Mouse (Mus musculus): ENCODE data around the gene Lsamp. TPM values are rescaled to one million over a fixed set of nuclear protein-coding genes. Genes with fewer than 3 reads are reported as not detected.

Lsamp gene
- polyA plus RNA-seq, 1 experiment, result not detected

GRCm38 (mm10) chr16:41124361-41124760, 1140.2 kb downstream of the Lsamp start:
- TF ChIP-seq EP300 (IDR thresholded peaks at IDR 0.05; ENCODE audit: insufficient read depth, low read depth, low read length), result no peak
- no peak for TF ChIP-seq POLR2A (IDR thresholded peaks at IDR 0.05; ENCODE audit: insufficient read depth, low read length)
- TF ChIP-seq CTCF (IDR thresholded peaks at IDR 0.05; ENCODE audit: low read depth, low read length), result no peak
- no peaks in the 10 kb centered on the region for H3K4me1 ChIP-seq (ENCODE audit: control insufficient read depth, insufficient read depth, low read length)
- no peaks in the 10 kb centered on the region for H3K36me3 ChIP-seq (ENCODE audit: control insufficient read depth, insufficient read depth, low read length, poor library complexity, severe bottlenecking)
- H3K4me3 ChIP-seq (ENCODE audit: low read depth, low read length), result no peak overlapping the region
- no peak overlapping the region for H3K27ac ChIP-seq (ENCODE audit: insufficient read depth, low read length)
- H3K9ac ChIP-seq (ENCODE audit: low read depth, poor library complexity, severe bottlenecking), result no peak overlapping the region
- H3K27me3 ChIP-seq (ENCODE audit: control insufficient read depth, insufficient read depth, low read length, poor library complexity, severe bottlenecking), result no peaks in the 10 kb centered on the region
- H3K9me3 ChIP-seq (replicated peaks; ENCODE audit: control insufficient read depth, insufficient read depth, low read length, poor library complexity, severe bottlenecking), result no peaks in the 10 kb centered on the region

GRCm38 (mm10) chr16:41125051-41125450, 1140.9 kb downstream of the Lsamp start:
- Histone ChIP-seq H3K4me1 (ENCODE audit: control insufficient read depth, insufficient read depth, low read length) (no peaks in the 10 kb centered on the region), H3K9ac (ENCODE audit: low read depth, poor library complexity, severe bottlenecking) (no peak overlapping the region), H3K36me3 (ENCODE audit: control insufficient read depth, insufficient read depth, low read length, poor library complexity, severe bottlenecking) (no peaks in the 10 kb centered on the region), H3K4me3 (ENCODE audit: low read depth, low read length) (no peak overlapping the region), H3K9me3 (replicated peaks; ENCODE audit: control insufficient read depth, insufficient read depth, low read length, poor library complexity, severe bottlenecking) (no peaks in the 10 kb centered on the region), H3K27ac (ENCODE audit: insufficient read depth, low read length) (no peak overlapping the region), H3K27me3 (ENCODE audit: control insufficient read depth, insufficient read depth, low read length, poor library complexity, severe bottlenecking) (no peaks in the 10 kb centered on the region)
- TF ChIP-seq EP300 (IDR thresholded peaks at IDR 0.05; ENCODE audit: insufficient read depth, low read depth, low read length), result no peak

GRCm38 (mm10) chr16:41131053-41131452, 1146.9 kb downstream of the Lsamp start:
- Histone ChIP-seq H3K4me1 (ENCODE audit: control insufficient read depth, insufficient read depth, low read length) (no peaks in the 10 kb centered on the region), H3K9ac (ENCODE audit: low read depth, poor library complexity, severe bottlenecking) (no peak overlapping the region), H3K4me3 (ENCODE audit: low read depth, low read length) (no peak overlapping the region), H3K36me3 (ENCODE audit: control insufficient read depth, insufficient read depth, low read length, poor library complexity, severe bottlenecking) (no peaks in the 10 kb centered on the region), H3K27me3 (ENCODE audit: control insufficient read depth, insufficient read depth, low read length, poor library complexity, severe bottlenecking) (no peaks in the 10 kb centered on the region), H3K27ac (ENCODE audit: insufficient read depth, low read length) (no peak overlapping the region), H3K9me3 (replicated peaks; ENCODE audit: control insufficient read depth, insufficient read depth, low read length, poor library complexity, severe bottlenecking) (no peaks in the 10 kb centered on the region)
- TF ChIP-seq POLR2A (IDR thresholded peaks at IDR 0.05; ENCODE audit: insufficient read depth, low read length) (no peak), CTCF (IDR thresholded peaks at IDR 0.05; ENCODE audit: low read depth, low read length) (no peak), EP300 (IDR thresholded peaks at IDR 0.05; ENCODE audit: insufficient read depth, low read depth, low read length) (no peak)

GRCm38 (mm10) chr16:41172839-41173238, 1188.7 kb downstream of the Lsamp start:
- no peaks in the 10 kb centered on the region for H3K36me3 ChIP-seq (ENCODE audit: control insufficient read depth, insufficient read depth, low read length, poor library complexity, severe bottlenecking)
- no peaks in the 10 kb centered on the region for H3K27me3 ChIP-seq (ENCODE audit: control insufficient read depth, insufficient read depth, low read length, poor library complexity, severe bottlenecking)
- no peaks in the 10 kb centered on the region for H3K9me3 ChIP-seq (replicated peaks; ENCODE audit: control insufficient read depth, insufficient read depth, low read length, poor library complexity, severe bottlenecking)
- H3K4me3 ChIP-seq (ENCODE audit: low read depth, low read length), result no peak overlapping the region
- no peak for TF ChIP-seq POLR2A (IDR thresholded peaks at IDR 0.05; ENCODE audit: insufficient read depth, low read length)
- no peak for TF ChIP-seq EP300 (IDR thresholded peaks at IDR 0.05; ENCODE audit: insufficient read depth, low read depth, low read length)
- TF ChIP-seq CTCF (IDR thresholded peaks at IDR 0.05; ENCODE audit: low read depth, low read length), result no peak
- no peaks in the 10 kb centered on the region for H3K4me1 ChIP-seq (ENCODE audit: control insufficient read depth, insufficient read depth, low read length)
- H3K9ac ChIP-seq (ENCODE audit: low read depth, poor library complexity, severe bottlenecking), result no peak overlapping the region
- H3K27ac ChIP-seq (ENCODE audit: insufficient read depth, low read length), result no peak overlapping the region

GRCm38 (mm10) chr16:41179557-41179956, 1195.4 kb downstream of the Lsamp start:
- TF ChIP-seq POLR2A (IDR thresholded peaks at IDR 0.05; ENCODE audit: insufficient read depth, low read length), result no peak
- no peak for TF ChIP-seq EP300 (IDR thresholded peaks at IDR 0.05; ENCODE audit: insufficient read depth, low read depth, low read length)
- TF ChIP-seq CTCF (IDR thresholded peaks at IDR 0.05; ENCODE audit: low read depth, low read length), result no peak
- no peaks in the 10 kb centered on the region for H3K27me3 ChIP-seq (ENCODE audit: control insufficient read depth, insufficient read depth, low read length, poor library complexity, severe bottlenecking)
- H3K9ac ChIP-seq (ENCODE audit: low read depth, poor library complexity, severe bottlenecking), result no peak overlapping the region
- no peaks in the 10 kb centered on the region for H3K4me1 ChIP-seq (ENCODE audit: control insufficient read depth, insufficient read depth, low read length)
- H3K27ac ChIP-seq (ENCODE audit: insufficient read depth, low read length), result no peak overlapping the region
- no peaks in the 10 kb centered on the region for H3K36me3 ChIP-seq (ENCODE audit: control insufficient read depth, insufficient read depth, low read length, poor library complexity, severe bottlenecking)
- no peaks in the 10 kb centered on the region for H3K9me3 ChIP-seq (replicated peaks; ENCODE audit: control insufficient read depth, insufficient read depth, low read length, poor library complexity, severe bottlenecking)
- no peak overlapping the region for H3K4me3 ChIP-seq (ENCODE audit: low read depth, low read length)

GRCm38 (mm10) chr16:41180867-41181266, 1196.7 kb downstream of the Lsamp start:
- Histone ChIP-seq H3K4me1 (ENCODE audit: control insufficient read depth, insufficient read depth, low read length) (no peaks in the 10 kb centered on the region), H3K27ac (ENCODE audit: insufficient read depth, low read length) (no peak overlapping the region), H3K9me3 (replicated peaks; ENCODE audit: control insufficient read depth, insufficient read depth, low read length, poor library complexity, severe bottlenecking) (no peaks in the 10 kb centered on the region), H3K36me3 (ENCODE audit: control insufficient read depth, insufficient read depth, low read length, poor library complexity, severe bottlenecking) (no peaks in the 10 kb centered on the region), H3K4me3 (ENCODE audit: low read depth, low read length) (no peak overlapping the region), H3K9ac (ENCODE audit: low read depth, poor library complexity, severe bottlenecking) (no peak overlapping the region), H3K27me3 (ENCODE audit: control insufficient read depth, insufficient read depth, low read length, poor library complexity, severe bottlenecking) (no peaks in the 10 kb centered on the region)
- TF ChIP-seq CTCF (IDR thresholded peaks at IDR 0.05; ENCODE audit: low read depth, low read length) (no peak), POLR2A (IDR thresholded peaks at IDR 0.05; ENCODE audit: insufficient read depth, low read length) (no peak), EP300 (IDR thresholded peaks at IDR 0.05; ENCODE audit: insufficient read depth, low read depth, low read length) (no peak)
